Mouse (Mus musculus) E14TG2a.4 (cell line): ENCODE measurements around the gene Phf14.

Experiments used
- CTCF ChIP-seq: conservative IDR thresholded peaks from 2 replicates; pipeline ENCODE4 v1.5.1; 2014; ENCODE audit warnings: low read length
- NANOG ChIP-seq: IDR thresholded peaks from 2 replicates; pipeline ENCODE4 v1.6.1; 2014; ENCODE audit warnings: borderline replicate concordance, low read length, mixed read lengths

DNA sequence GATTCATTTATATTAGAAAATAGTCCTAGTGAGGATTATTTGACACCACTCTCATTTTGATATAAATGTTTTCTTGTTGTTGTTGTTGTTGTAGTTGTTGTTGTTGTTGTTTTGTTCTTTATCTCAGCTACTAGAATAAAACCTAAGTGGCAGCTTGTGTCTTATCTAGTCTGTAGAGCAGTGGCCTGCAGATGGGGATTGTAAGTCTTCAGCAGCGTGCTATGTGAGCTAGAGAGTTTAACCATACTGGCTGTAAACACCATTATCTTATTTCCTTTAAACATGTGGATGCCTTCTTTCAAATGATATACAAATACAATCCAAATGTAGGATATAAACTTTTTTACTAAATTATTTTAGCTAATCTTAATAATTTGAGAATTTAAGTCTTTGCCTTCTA, 98.4 kb downstream of the Phf14 start:
- TF ChIP-seq CTCF, result no peak
- TF ChIP-seq NANOG, result no peak
